Mouse (Mus musculus): ENCODE data around the gene Hist1h2ap. TPM values are rescaled to one million over a fixed set of nuclear protein-coding genes. Genes with fewer than 3 reads are reported as not detected.
"Not testable (repeated sequence)": the region's sequence is repeated elsewhere in the genome, so short reads cannot be mapped to it uniquely, and the experiment has no call there.

Hist1h2ap gene
- polyA plus RNA-seq, 1 experiment from 2014 or later = 2,559 TPM

DNA sequence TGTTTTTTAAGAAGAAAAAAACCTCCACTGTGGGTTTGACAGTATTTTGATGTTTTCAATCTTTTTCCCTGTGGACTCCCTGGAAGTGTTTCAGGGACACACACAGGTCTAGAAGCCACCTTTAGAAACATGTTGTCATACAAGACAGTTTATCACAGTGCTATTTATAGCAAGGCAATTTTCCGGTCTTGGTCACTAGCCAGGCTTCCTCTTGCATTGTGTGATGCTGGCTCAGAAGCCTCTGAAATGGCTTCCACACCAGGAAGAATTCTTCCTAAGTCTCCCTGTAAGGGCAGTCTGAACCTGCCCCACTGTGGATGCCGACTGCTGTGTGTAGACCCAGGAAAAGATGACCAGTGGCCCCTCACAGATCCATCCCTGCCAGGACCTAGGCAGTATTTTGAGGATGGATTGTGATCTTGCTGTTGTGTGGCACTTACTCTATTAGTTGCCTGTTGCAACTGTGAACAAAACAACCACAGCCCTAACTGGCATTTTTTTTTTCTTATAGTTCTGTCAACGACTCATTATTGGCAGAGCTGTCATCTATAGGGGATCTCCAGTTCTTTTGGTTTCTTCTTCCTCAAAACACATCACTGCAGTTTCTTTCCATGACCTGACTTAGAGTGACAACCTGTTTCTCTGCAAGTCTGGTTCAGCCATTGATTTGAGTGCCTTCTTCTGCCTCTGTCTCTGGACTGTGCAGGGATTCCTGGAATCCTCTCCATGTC, 19.1 kb upstream of the Hist1h2ap start:
- no peak for ATAC-seq (replicated peaks; ENCODE audit: insufficient number of reproducible peaks, low FRiP score, low TSS enrichment)
- WGBS (ENCODE audit: insufficient replicate concordance) = 45% methylated on average over 3 of the region's 3 CpGs
- H3K27me3 ChIP-seq (ENCODE audit: control insufficient read depth, insufficient read depth, low read length) = no peaks in the 10 kb centered on the region
- H3K9me3 ChIP-seq (replicated peaks; ENCODE audit: control insufficient read depth, low read length) = no peaks in the 10 kb centered on the region
- H3K27ac ChIP-seq (ENCODE audit: low read depth, low read length) = peak overlapping the region; percentile 65
- H3K36me3 ChIP-seq (ENCODE audit: control insufficient read depth, insufficient read depth, low read length) = no peaks in the 10 kb centered on the region
- H3K4me3 ChIP-seq (ENCODE audit: low read depth, low read length) = no peak overlapping the region
- H3K4me2 ChIP-seq = 0 out of 2 replicates have a peak overlapping the region, but pooled peaks have one; percentile 9
- H3K4me1 ChIP-seq (ENCODE audit: control insufficient read depth, insufficient read depth, low read length) = peaks cover 8% of the 10 kb centered on the region; the same call in 1 of the 2 replicates
- H3K9ac ChIP-seq (ENCODE audit: low read depth, low read length) = no peak overlapping the region

DNA sequence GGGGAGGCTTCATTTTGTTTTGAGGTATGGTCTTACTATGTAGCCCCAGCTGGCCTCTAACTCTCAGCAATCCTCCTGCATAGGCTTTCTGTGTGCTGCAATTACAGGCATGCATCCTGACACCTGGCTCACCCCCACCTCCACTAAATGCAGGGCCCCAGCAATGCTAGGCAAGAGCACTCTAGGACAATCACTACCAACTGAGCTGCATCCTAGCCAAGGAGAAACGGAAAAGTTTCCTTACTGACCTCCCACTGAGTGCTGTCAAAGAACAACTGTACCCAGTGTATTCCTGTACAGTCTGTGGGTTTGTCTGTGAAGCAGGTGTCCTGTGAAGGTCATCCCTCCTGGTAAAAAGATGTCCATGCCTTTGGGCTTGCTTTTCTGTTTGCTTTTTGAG, 17.4 kb upstream of the Hist1h2ap start:
- H3K4me1 ChIP-seq (ENCODE audit: control insufficient read depth, insufficient read depth, low read length); H3K4me3 ChIP-seq (ENCODE audit: low read depth, low read length); H3K36me3 ChIP-seq (ENCODE audit: control insufficient read depth, insufficient read depth, low read length); H3K9me3 ChIP-seq (replicated peaks; ENCODE audit: control insufficient read depth, low read length); H3K27me3 ChIP-seq (ENCODE audit: control insufficient read depth, insufficient read depth, low read length); ATAC-seq (replicated peaks; ENCODE audit: insufficient number of reproducible peaks, low FRiP score, low TSS enrichment); H3K9ac ChIP-seq (ENCODE audit: low read depth, low read length); H3K4me2 ChIP-seq; H3K27ac ChIP-seq (ENCODE audit: low read depth, low read length): not testable (repeated sequence)
- WGBS (ENCODE audit: insufficient replicate concordance) = 52% methylated on average over 1 of the region's 1 CpGs

DNA sequence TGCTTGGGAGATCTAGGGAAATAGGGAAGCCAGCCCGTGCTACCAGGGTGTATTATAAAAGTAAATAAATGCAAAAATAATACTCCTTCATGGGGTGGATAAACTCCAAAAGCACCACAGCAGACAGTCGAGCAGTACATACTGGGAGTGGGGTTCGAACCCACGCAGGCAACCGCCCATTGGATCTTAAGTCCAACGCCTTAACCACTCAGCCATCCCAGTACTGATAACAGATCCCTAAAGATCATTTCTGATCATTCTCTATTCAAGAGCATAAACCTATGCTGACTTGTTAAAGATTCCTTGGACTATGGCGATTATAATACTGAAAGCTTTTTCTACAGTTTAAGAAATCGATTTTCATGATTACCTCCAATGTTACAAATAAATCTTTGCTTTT, 14.6 kb upstream of the Hist1h2ap start:
- no peak overlapping the region for H3K4me3 ChIP-seq (ENCODE audit: low read depth, low read length)

DNA sequence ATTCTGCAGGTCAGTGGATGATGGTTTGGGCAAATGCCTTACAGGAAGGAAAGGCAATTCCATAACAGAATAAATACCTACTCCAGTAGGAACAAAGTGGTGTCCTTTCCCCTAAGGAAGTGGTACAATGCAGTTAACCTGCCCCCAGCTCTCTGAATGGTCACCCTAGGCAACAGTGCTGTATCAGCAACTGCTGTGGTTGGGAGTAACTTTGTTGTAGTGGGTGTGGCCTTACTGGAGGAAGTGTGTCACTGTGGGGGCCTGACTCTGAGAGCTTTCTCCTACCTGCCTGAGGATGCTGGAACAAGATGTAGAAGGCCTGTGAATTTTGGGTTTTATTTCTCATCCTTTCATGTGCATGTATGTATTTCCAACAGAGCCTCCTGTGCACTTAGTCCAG, 13.0 kb upstream of the Hist1h2ap start:
- H3K9ac ChIP-seq (ENCODE audit: low read depth, low read length); H3K4me3 ChIP-seq (ENCODE audit: low read depth, low read length); ATAC-seq (replicated peaks; ENCODE audit: insufficient number of reproducible peaks, low FRiP score, low TSS enrichment); H3K27me3 ChIP-seq (ENCODE audit: control insufficient read depth, insufficient read depth, low read length); H3K4me1 ChIP-seq (ENCODE audit: control insufficient read depth, insufficient read depth, low read length); H3K4me2 ChIP-seq; H3K36me3 ChIP-seq (ENCODE audit: control insufficient read depth, insufficient read depth, low read length); H3K9me3 ChIP-seq (replicated peaks; ENCODE audit: control insufficient read depth, low read length); H3K27ac ChIP-seq (ENCODE audit: low read depth, low read length): not testable (repeated sequence)

More for the DNA sequence above, 14.6 kb upstream of the Hist1h2ap start:
- Histone ChIP-seq H3K4me2 (no peak overlapping the region), H3K36me3 (ENCODE audit: control insufficient read depth, insufficient read depth, low read length) (no peaks in the 10 kb centered on the region), H3K27ac (ENCODE audit: low read depth, low read length) (no peak overlapping the region), H3K4me1 (ENCODE audit: control insufficient read depth, insufficient read depth, low read length) (peaks cover 8% of the 10 kb centered on the region; the same call in 1 of the 2 replicates), H3K9me3 (replicated peaks; ENCODE audit: control insufficient read depth, low read length) (no peaks in the 10 kb centered on the region), H3K9ac (ENCODE audit: low read depth, low read length) (no peak overlapping the region), H3K27me3 (ENCODE audit: control insufficient read depth, insufficient read depth, low read length) (no peaks in the 10 kb centered on the region)
- 9% methylated on average over 8 of the region's 8 CpGs for WGBS (ENCODE audit: insufficient replicate concordance)
- ATAC-seq (replicated peaks; ENCODE audit: insufficient number of reproducible peaks, low FRiP score, low TSS enrichment) = no peak

DNA sequence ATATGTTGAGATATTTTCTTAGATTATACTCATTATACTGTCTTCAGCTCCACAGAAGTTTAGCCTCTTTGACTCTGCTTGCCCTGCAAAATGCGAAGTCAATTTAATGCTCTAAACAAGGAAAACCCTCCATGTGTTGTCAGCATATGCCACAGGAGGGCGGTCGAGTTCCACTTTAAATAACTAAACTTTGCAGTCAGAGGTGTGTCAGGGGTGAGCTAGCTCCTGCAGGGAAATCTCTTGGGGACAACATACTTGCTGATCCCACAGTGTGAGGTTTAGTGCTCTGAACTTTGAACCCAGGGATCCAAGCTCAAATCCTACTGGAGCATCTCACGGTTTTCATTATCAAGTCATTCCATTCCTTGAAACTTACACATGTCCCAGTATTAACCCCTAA, 7.2 kb upstream of the Hist1h2ap start:
- no CpG with 5 or more reads among the region's 4 CpGs for WGBS (ENCODE audit: insufficient replicate concordance)

DNA sequence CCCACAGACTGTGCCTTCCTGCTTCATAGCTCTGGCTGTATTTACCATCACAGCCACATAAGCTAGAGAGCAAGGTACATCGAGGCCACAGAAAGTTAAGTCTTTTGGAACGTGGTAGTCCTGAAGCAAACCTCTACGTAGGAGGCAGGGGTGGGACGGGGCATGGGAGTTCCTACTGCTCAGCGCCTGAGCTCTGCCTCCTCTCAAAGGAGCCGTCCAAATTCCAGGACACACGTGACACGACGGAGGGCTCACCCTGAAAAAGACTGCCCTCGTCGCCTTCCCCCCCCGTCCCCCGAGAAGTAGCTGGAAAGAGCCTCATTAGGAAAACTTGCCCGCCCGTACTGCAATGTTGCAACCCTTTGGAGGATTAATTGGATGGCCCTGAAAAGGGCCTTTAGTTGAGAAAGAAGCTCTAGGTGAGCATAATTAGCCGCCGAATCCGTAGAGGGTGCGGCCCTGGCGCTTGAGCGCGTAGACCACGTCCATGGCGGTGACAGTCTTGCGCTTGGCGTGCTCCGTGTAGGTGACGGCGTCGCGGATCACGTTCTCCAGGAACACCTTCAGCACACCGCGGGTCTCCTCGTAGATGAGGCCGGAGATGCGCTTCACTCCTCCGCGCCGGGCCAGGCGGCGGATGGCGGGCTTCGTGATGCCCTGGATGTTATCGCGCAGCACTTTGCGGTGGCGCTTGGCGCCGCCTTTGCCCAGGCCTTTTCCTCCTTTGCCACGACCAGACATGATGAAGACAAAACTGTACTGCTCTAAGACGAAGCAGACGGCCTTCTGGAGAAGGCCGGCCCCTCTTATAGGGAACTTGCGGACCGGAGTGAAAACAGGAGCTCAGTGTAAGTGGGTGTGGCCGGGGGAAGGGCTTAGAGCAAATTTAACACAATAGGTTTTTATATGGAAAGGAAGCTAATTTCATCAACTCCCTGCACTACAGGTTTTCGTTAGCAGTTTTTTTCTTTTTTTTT, 1.6 kb downstream of the Hist1h2ap start, which contains the start of gene Hist1h4n:
TSS of gene Hist1h4n (minus strand) at position 779 of the 977 bp plus-strand sequence.
- not testable (repeated sequence) for H3K36me3 ChIP-seq (ENCODE audit: control insufficient read depth, insufficient read depth, low read length); H3K9me3 ChIP-seq (replicated peaks; ENCODE audit: control insufficient read depth, low read length); H3K27ac ChIP-seq (ENCODE audit: low read depth, low read length); H3K4me3 ChIP-seq (ENCODE audit: low read depth, low read length); H3K27me3 ChIP-seq (ENCODE audit: control insufficient read depth, insufficient read depth, low read length); H3K9ac ChIP-seq (ENCODE audit: low read depth, low read length); H3K4me1 ChIP-seq (ENCODE audit: control insufficient read depth, insufficient read depth, low read length)
- H3K4me2 ChIP-seq = peak within 1 kb of the TSS; percentile 47
- peak; percentile 87 for ATAC-seq (replicated peaks; ENCODE audit: insufficient number of reproducible peaks, low FRiP score, low TSS enrichment)
- 0% methylated on average over 19 of the region's 58 CpGs for WGBS (ENCODE audit: insufficient replicate concordance)

More for the DNA sequence above, 7.2 kb upstream of the Hist1h2ap start:
- not testable (repeated sequence) for H3K9ac ChIP-seq (ENCODE audit: low read depth, low read length); H3K4me3 ChIP-seq (ENCODE audit: low read depth, low read length); H3K36me3 ChIP-seq (ENCODE audit: control insufficient read depth, insufficient read depth, low read length); H3K9me3 ChIP-seq (replicated peaks; ENCODE audit: control insufficient read depth, low read length); H3K27ac ChIP-seq (ENCODE audit: low read depth, low read length); H3K27me3 ChIP-seq (ENCODE audit: control insufficient read depth, insufficient read depth, low read length); H3K4me1 ChIP-seq (ENCODE audit: control insufficient read depth, insufficient read depth, low read length); H3K4me2 ChIP-seq
- ATAC-seq (replicated peaks; ENCODE audit: insufficient number of reproducible peaks, low FRiP score, low TSS enrichment) = peak; percentile 67; the same call in 1 of the 2 replicates

DNA sequence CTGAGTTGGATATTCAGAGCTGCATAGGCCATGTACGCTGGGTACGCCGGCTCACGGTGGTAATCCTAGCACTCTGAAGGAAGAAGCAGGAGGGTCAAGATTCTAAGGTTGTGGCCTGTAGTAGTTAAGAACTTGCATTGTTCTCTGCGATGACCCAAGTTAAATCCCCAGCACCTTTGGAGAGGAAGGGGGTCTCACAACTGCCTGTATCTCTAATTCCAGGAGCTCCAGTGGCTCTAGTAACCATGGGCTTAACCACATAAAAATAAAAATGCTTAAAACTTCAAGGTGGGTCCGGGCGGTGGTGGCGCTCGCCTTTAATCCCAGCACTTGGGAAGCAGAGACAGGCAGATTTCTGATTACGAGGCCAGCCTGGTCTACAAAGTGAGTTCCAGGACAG, 3.0 kb downstream of the Hist1h2ap start:
- H3K27ac ChIP-seq (ENCODE audit: low read depth, low read length) = no peak overlapping the region
- H3K36me3 ChIP-seq (ENCODE audit: control insufficient read depth, insufficient read depth, low read length) = no peaks in the 10 kb centered on the region
- H3K9ac ChIP-seq (ENCODE audit: low read depth, low read length) = no peak overlapping the region
- no peak overlapping the region; the same call in 1 of the 2 replicates for H3K4me2 ChIP-seq
- H3K4me3 ChIP-seq (ENCODE audit: low read depth, low read length) = no peak overlapping the region
- 84% methylated on average over 10 of the region's 10 CpGs for WGBS (ENCODE audit: insufficient replicate concordance)
- H3K9me3 ChIP-seq (replicated peaks; ENCODE audit: control insufficient read depth, low read length) = no peaks in the 10 kb centered on the region
- ATAC-seq (replicated peaks; ENCODE audit: insufficient number of reproducible peaks, low FRiP score, low TSS enrichment) = no peak
- H3K4me1 ChIP-seq (ENCODE audit: control insufficient read depth, insufficient read depth, low read length) = no peaks in the 10 kb centered on the region
- no peaks in the 10 kb centered on the region for H3K27me3 ChIP-seq (ENCODE audit: control insufficient read depth, insufficient read depth, low read length)

DNA sequence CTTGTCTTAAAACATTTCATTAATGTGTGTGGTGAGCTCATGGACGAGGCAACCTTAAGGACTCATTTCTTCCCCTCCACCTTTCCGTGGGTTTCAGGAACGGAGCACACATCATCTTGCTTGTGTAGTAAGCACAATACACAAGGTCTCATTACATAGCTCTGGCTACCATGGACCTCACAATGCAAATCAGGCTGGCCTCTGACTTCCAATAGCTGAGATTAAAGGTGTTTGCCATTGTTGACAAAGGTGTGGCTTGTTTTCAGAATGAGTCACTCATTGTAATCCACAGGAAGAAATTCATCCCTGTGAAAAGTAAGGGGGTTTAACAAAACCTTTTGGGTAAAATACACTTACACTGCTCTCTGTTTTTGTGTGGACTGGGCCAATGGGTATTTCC, 4.8 kb downstream of the Hist1h2ap start:
- Histone ChIP-seq H3K27ac (ENCODE audit: low read depth, low read length) (no peak overlapping the region), H3K36me3 (ENCODE audit: control insufficient read depth, insufficient read depth, low read length) (no peaks in the 10 kb centered on the region), H3K4me1 (ENCODE audit: control insufficient read depth, insufficient read depth, low read length) (no peaks in the 10 kb centered on the region), H3K27me3 (ENCODE audit: control insufficient read depth, insufficient read depth, low read length) (no peaks in the 10 kb centered on the region), H3K4me3 (ENCODE audit: low read depth, low read length) (no peak overlapping the region), H3K4me2 (no peak overlapping the region), H3K9me3 (replicated peaks; ENCODE audit: control insufficient read depth, low read length) (no peaks in the 10 kb centered on the region), H3K9ac (ENCODE audit: low read depth, low read length) (no peak overlapping the region)
- no peak for ATAC-seq (replicated peaks; ENCODE audit: insufficient number of reproducible peaks, low FRiP score, low TSS enrichment)
- WGBS (ENCODE audit: insufficient replicate concordance) = 77% methylated on average over 3 of the region's 3 CpGs

Measured in heart, embryonic 11.5 days (tissue).